ENCODE assay signal across 11 mouse cellular contexts in the genomic region with DNA sequence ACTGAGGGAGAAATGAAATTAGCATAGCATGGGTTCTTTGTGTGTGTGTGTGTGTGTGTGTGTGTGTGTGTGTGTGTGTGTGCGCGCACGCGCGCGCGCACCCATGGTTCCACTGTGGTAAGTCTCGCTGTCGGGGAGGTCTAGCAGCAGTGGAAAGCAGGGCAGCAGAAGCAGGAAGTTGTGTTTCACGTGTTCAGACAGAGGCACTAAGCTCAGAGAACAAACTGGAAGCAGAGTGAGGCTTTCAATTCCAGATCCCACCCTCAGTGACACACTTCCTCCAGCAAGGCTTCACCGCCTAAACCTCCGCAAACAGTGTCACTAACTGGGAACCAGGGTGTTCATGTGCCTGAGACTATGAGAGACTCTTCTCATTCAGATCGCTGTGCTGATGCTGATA. TPM values are rescaled to one million over a fixed set of nuclear protein-coding genes. Genes with fewer than 3 reads are reported as not detected.
DNase-seq lines count a peak whose midpoint lies in the region; ATAC-seq and TF ChIP-seq lines count a peak whose summit lies in the region.
"Had no signal": no experiment of that assay in that cellular context is flagged by ENCODE, and none has a peak within 500 bp of the region (broad histone marks: within the 10 kb centered on the region; RNA-seq: fewer than 3 reads in every experiment).

No protein-coding gene starts in this region.

- no peaks in the 10 kb centered on the region for H3K36me3 ChIP-seq in heart, adult 2 months (ENCODE audit: control insufficient read depth, insufficient read depth, low read length)
- H3K36me3 ChIP-seq in heart, embryonic 10.5 days: peaks cover 38% of the 10 kb centered on the region
- H3K36me3 ChIP-seq in forebrain, embryonic 11.5 days (ENCODE audit: control insufficient read depth, insufficient read depth, low read length): no peaks in the 10 kb centered on the region
- peaks cover 47% of the 10 kb centered on the region for H3K36me3 ChIP-seq in hindbrain, embryonic 10.5 days
- H3K36me3 ChIP-seq in forebrain, embryonic 16.5 days (ENCODE audit: control insufficient read depth, insufficient read depth): peaks cover 2% of the 10 kb centered on the region; the same call in 1 of the 2 replicates

- no peak overlapping the region for H3K4me2 ChIP-seq in forebrain, embryonic 11.5 days (ENCODE audit: low read depth, low read length, severe bottlenecking)
- H3K4me2 ChIP-seq in forebrain, embryonic 16.5 days (ENCODE audit: low read length): no peak overlapping the region
- H3K4me2 ChIP-seq: heart, embryonic 15.5 days; midbrain, embryonic 12.5 days had no signal

- no peak overlapping the region for H3K9ac ChIP-seq in heart, adult 2 months (ENCODE audit: low read depth, low read length)
- no peak overlapping the region for H3K9ac ChIP-seq in forebrain, embryonic 11.5 days (ENCODE audit: low read length)
- H3K9ac ChIP-seq in forebrain, embryonic 16.5 days (replicated peaks; ENCODE audit: low read depth, low read length): no peak overlapping the region
- H3K9ac ChIP-seq: heart, embryonic 15.5 days; midbrain, embryonic 12.5 days had no signal

- no peak overlapping the region for H3K4me3 ChIP-seq in heart, adult 2 months
- H3K4me3 ChIP-seq in heart, embryonic 10.5 days: no peak overlapping the region
- H3K4me3 ChIP-seq in forebrain, embryonic 11.5 days (ENCODE audit: low read depth, low read length): no peak overlapping the region
- no peak overlapping the region for H3K4me3 ChIP-seq in hindbrain, embryonic 10.5 days
- H3K4me3 ChIP-seq in forebrain, embryonic 16.5 days (replicated peaks; ENCODE audit: low read length): no peak overlapping the region
- H3K4me3 ChIP-seq: heart, embryonic 15.5 days; midbrain, embryonic 12.5 days had no signal

- no peaks in the 10 kb centered on the region for H3K79me2 ChIP-seq in heart, adult 2 months (replicated peaks; ENCODE audit: control insufficient read depth, insufficient read depth, low read length)

- peak overlapping the region; percentile 45; the same call in 1 of the 2 replicates for H3K27ac ChIP-seq in heart, adult 2 months
- H3K27ac ChIP-seq in heart, embryonic 10.5 days: no peak overlapping the region
- H3K27ac ChIP-seq in forebrain, embryonic 11.5 days (ENCODE audit: low read depth, low read length): no peak overlapping the region
- no peak overlapping the region for H3K27ac ChIP-seq in hindbrain, embryonic 10.5 days
- H3K27ac ChIP-seq in forebrain, embryonic 16.5 days (ENCODE audit: low read length): no peak overlapping the region
- H3K27ac ChIP-seq: heart, embryonic 15.5 days; midbrain, embryonic 12.5 days had no signal

- peak; percentile 90 to 92 for ATAC-seq in hematopoietic stem cell, adult 5-6 weeks (replicated peaks in 1 of 2; ENCODE audit: insufficient read depth in 1 of 2, low FRiP score in 2 of 2, low TSS enrichment in 1 of 2, low read depth in 1 of 2, poor library complexity in 2 of 2, severe bottlenecking in 2 of 2)
- ATAC-seq in neutrophil, adult 5-6 weeks (ENCODE audit: extremely low read depth, insufficient number of reproducible peaks, low FRiP score, poor library complexity, severe bottlenecking): peak; percentile 75
- no peak for ATAC-seq in forebrain, embryonic 11.5 days (replicated peaks; ENCODE audit: low FRiP score)
- ATAC-seq in forebrain, embryonic 16.5 days: no peak

- TF ChIP-seq EP300 in heart, adult 2 months (IDR thresholded peaks at IDR 0.05; ENCODE audit: insufficient read depth, low read depth, low read length): no peak

- TF ChIP-seq CTCF in heart, adult 2 months (IDR thresholded peaks at IDR 0.05): no peak

- no peaks in the 10 kb centered on the region; the same call in 1 of the 2 replicates for H3K4me1 ChIP-seq in heart, adult 2 months (ENCODE audit: control insufficient read depth, insufficient read depth, low read length)
- H3K4me1 ChIP-seq in heart, embryonic 10.5 days: peaks cover 15% of the 10 kb centered on the region
- H3K4me1 ChIP-seq in forebrain, embryonic 11.5 days (replicated peaks; ENCODE audit: control insufficient read depth, insufficient read depth, low read length): no peaks in the 10 kb centered on the region
- 0 out of 2 replicates have a peak, but pooled peaks cover 4% of the 10 kb centered on the region for H3K4me1 ChIP-seq in hindbrain, embryonic 10.5 days (replicated peaks)
- H3K4me1 ChIP-seq in forebrain, embryonic 16.5 days (replicated peaks; ENCODE audit: control insufficient read depth, insufficient read depth, low read length): no peaks in the 10 kb centered on the region
- H3K4me1 ChIP-seq: midbrain, embryonic 12.5 days had no signal

- no peaks in the 10 kb centered on the region for H3K27me3 ChIP-seq in heart, adult 2 months (ENCODE audit: control insufficient read depth, insufficient read depth, low read length)
- H3K27me3 ChIP-seq in heart, embryonic 10.5 days (ENCODE audit: insufficient read depth, poor library complexity, severe bottlenecking): no peaks in the 10 kb centered on the region
- H3K27me3 ChIP-seq in forebrain, embryonic 11.5 days (ENCODE audit: control insufficient read depth, insufficient read depth, low read length): no peaks in the 10 kb centered on the region
- H3K27me3 ChIP-seq in hindbrain, embryonic 10.5 days (ENCODE audit: insufficient read depth, poor library complexity, severe bottlenecking): no peaks in the 10 kb centered on the region
- no peaks in the 10 kb centered on the region for H3K27me3 ChIP-seq in forebrain, embryonic 16.5 days (replicated peaks; ENCODE audit: control insufficient read depth, insufficient read depth, low read length)
- H3K27me3 ChIP-seq: heart, embryonic 15.5 days; midbrain, embryonic 12.5 days had no signal

- WGBS in heart, adult 2 months: 77% methylated on average over 13 of the region's 13 CpGs
- WGBS in heart, embryonic 10.5 days: 89% methylated on average over 13 of the region's 13 CpGs
- 92% methylated on average over 13 of the region's 13 CpGs for WGBS in forebrain, embryonic 11.5 days
- WGBS in hindbrain, embryonic 10.5 days: 95% methylated on average over 13 of the region's 13 CpGs
- WGBS in forebrain, embryonic 16.5 days: 92% methylated on average over 13 of the region's 13 CpGs

- DNase-seq in heart, adult 2 months: peak in 1 of 2 experiments; percentile 65
- no peak for DNase-seq in heart, embryonic 10.5 days (ENCODE audit: low spot score)
- DNase-seq in B cell, adult 2 months: peak; percentile 78 to 80
- no peak for DNase-seq in forebrain, embryonic 11.5 days (ENCODE audit: low spot score)
- DNase-seq in hindbrain, embryonic 10.5 days (ENCODE audit: low spot score): no peak
- DNase-seq: right cerebral cortex, postnatal 14 days had no signal

- no peaks in the 10 kb centered on the region for H3K9me3 ChIP-seq in heart, embryonic 10.5 days
- H3K9me3 ChIP-seq in forebrain, embryonic 11.5 days (ENCODE audit: control insufficient read depth, low read length): no peaks in the 10 kb centered on the region
- H3K9me3 ChIP-seq in hindbrain, embryonic 10.5 days: no peaks in the 10 kb centered on the region
- H3K9me3 ChIP-seq in forebrain, embryonic 16.5 days (ENCODE audit: control insufficient read depth, low read length): no peaks in the 10 kb centered on the region
- H3K9me3 ChIP-seq: heart, embryonic 15.5 days; midbrain, embryonic 12.5 days had no signal

- intact Hi-C loops in heart, adult 2 months (cut with DNase I): no loop called here

- TF ChIP-seq POLR2A in heart, adult 2 months (IDR thresholded peaks at IDR 0.05; ENCODE audit: insufficient read depth, low read depth, low read length): no peak

RNA-seq across cellular contexts. Expression of a gene that starts 25.0 kb away (rescaled TPM):
- not detected for total RNA-seq in heart, adult 2 months (2021)
- polyA plus RNA-seq in heart, adult 2 months (2012; rRNA removed): 0.32 TPM in 1 of 2 replicates, not detected in the other
- not detected in 2 replicates for polyA plus RNA-seq in heart, embryonic 10.5 days (2016; fragmentation: Nextera tagmentation; extraction: Ambion mirVana)
- total RNA-seq in hematopoietic stem cell, adult 5-6 weeks (2017): not detected in 2 replicates
- total RNA-seq in neutrophil, adult 5-6 weeks (2017): 1.2 and 2.7 TPM in 2 replicates
- polyA plus RNA-seq in forebrain, embryonic 11.5 days (2014; fragmentation: Nextera tagmentation; extraction: Ambion mirVana): not detected in 2 replicates
- polyA plus RNA-seq in hindbrain, embryonic 10.5 days (2016; fragmentation: Nextera tagmentation; extraction: Ambion mirVana): not detected in 2 replicates
- not detected in 2 replicates for polyA plus RNA-seq in forebrain, embryonic 16.5 days (2015; fragmentation: Nextera tagmentation; extraction: Ambion mirVana)
- polyA plus RNA-seq: heart, embryonic 15.5 days; midbrain, embryonic 12.5 days had no signal

RNA-seq across cellular contexts. Expression of a gene that starts 44.5 kb away (rescaled TPM):
- 1 to 10 TPM in 1 of 2 experiments, under 1 TPM in 1; 0.84 to 1.1 TPM for total RNA-seq in heart, adult 2 months (2021)
- 1.3 and 1.4 TPM in 2 replicates for polyA plus RNA-seq in heart, adult 2 months (2012; rRNA removed)
- polyA plus RNA-seq in heart, embryonic 10.5 days (2016; fragmentation: Nextera tagmentation; extraction: Ambion mirVana): 1.6 and 2.3 TPM in 2 replicates
- total RNA-seq in hematopoietic stem cell, adult 5-6 weeks (2017): 1.1 and 2.6 TPM in 2 replicates
- 73.9 and 74.6 TPM in 2 replicates for total RNA-seq in neutrophil, adult 5-6 weeks (2017)
- polyA plus RNA-seq in forebrain, embryonic 11.5 days (2014; fragmentation: Nextera tagmentation; extraction: Ambion mirVana): 1.9 and 2.4 TPM in 2 replicates
- polyA plus RNA-seq in hindbrain, embryonic 10.5 days (2016; fragmentation: Nextera tagmentation; extraction: Ambion mirVana): 2.0 and 2.4 TPM in 2 replicates
- 1.1 and 1.3 TPM in 2 replicates for polyA plus RNA-seq in forebrain, embryonic 16.5 days (2015; fragmentation: Nextera tagmentation; extraction: Ambion mirVana)

Comparison
In these comparisons a context has a peak if more than half of its experiments do, and no peak if none do; other contexts are left out.
1. DNase-seq: peak in B cell, adult 2 months (2 of 2); none in heart, embryonic 10.5 days (single experiment), forebrain, embryonic 11.5 days (single experiment) and hindbrain, embryonic 10.5 days (single experiment).
2. ATAC-seq: peak in hematopoietic stem cell, adult 5-6 weeks (2 of 2) and neutrophil, adult 5-6 weeks (single experiment); none in forebrain, embryonic 11.5 days (single experiment) and forebrain, embryonic 16.5 days (single experiment).